Mouse (Mus musculus): ENCODE results near the gene Pde11a. TPM values are rescaled to one million over a fixed set of nuclear protein-coding genes. Genes with fewer than 3 reads are reported as not detected.

The Pde11a gene
- total RNA-seq, 1 experiment from 2014 or later = not detected

DNA sequence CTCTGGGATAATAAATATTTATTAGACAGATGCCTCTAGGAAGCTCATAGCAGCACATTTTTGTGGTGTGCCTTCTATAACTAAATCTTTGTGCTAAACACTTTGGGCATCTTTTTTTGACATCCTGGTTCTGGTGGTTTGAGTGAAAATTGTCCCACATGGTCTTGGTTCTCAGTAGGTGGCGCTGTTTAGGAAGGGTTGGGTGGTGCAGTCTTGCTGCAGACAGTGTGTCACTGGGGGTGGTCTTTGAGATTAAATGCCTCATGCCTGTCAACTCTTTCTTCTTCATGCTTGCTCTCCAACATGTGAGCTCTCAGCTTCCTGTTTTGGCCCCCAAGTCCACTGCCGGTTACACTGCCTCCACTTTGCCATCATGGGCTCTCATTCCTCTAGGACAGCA is 218.7 kb downstream of the Pde11a start:
- ATAC-seq (replicated peaks in 1 of 2; ENCODE audit: insufficient read depth in 1 of 2, low FRiP score in 2 of 2, low TSS enrichment in 1 of 2, low read depth in 1 of 2, poor library complexity in 2 of 2, severe bottlenecking in 2 of 2) = no peak

DNA sequence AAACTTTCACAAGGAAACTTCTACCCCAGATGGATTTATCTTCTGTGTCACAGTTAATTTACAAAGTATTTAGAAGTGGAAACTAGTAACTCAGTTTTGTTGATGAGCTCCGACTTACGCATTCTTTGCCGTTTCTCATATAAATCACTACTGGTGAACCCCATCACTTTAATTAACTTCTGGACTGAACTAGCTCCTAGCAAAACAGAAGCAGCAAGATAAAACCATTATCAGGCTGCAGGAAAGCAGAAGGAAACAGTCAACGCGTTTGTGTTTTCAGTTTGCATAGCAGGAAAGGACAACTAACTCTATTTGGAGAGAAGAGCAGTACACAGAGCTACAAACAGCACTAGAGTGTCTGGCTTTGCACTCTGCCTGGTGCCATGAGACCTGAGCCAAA is 220.1 kb downstream of the Pde11a start:
- no peak for ATAC-seq (replicated peaks in 1 of 2; ENCODE audit: insufficient read depth in 1 of 2, low FRiP score in 2 of 2, low TSS enrichment in 1 of 2, low read depth in 1 of 2, poor library complexity in 2 of 2, severe bottlenecking in 2 of 2)

DNA sequence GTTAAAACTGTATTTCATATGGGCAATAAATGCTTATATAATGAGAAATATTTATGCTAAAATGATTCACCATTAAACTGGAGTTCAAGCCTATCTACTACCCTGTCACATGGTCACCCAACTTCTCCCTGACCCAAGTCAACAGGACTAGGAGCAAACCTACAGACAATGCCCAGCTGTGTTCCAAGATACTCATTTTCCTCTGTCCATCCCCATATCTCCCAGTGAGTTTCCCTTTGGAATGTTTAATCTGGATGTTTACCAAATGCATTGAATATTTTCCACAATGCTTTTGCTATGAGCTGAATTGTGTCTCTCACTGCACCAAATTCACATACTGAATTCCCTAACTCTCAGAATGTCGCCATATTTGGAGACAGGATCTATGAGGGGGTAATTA is 221.4 kb downstream of the Pde11a start:
- no peak for ATAC-seq (replicated peaks in 1 of 2; ENCODE audit: insufficient read depth in 1 of 2, low FRiP score in 2 of 2, low TSS enrichment in 1 of 2, low read depth in 1 of 2, poor library complexity in 2 of 2, severe bottlenecking in 2 of 2)

DNA sequence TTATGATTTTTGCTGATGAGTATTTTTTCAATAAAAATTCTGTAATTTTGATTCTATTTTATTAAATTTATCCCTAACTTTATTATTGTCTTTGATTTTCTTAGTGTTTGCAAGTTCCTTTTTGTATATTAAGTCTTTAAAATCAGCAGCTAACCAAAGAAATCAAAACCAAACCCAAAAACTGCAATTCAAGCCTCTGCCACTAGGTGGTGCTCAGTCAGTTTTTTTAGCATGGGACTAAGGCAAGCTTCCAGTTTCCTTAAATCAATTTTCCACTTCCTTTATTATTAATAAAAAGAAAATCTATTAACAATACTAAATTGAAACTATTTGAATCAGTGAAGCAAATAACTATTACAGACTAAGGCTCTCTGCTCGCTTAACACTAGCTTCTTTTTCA is 222.9 kb downstream of the Pde11a start:
- no peak; a peak in 1 of 4 replicates for ATAC-seq (replicated peaks in 1 of 2; ENCODE audit: insufficient read depth in 1 of 2, low FRiP score in 2 of 2, low TSS enrichment in 1 of 2, low read depth in 1 of 2, poor library complexity in 2 of 2, severe bottlenecking in 2 of 2)

DNA sequence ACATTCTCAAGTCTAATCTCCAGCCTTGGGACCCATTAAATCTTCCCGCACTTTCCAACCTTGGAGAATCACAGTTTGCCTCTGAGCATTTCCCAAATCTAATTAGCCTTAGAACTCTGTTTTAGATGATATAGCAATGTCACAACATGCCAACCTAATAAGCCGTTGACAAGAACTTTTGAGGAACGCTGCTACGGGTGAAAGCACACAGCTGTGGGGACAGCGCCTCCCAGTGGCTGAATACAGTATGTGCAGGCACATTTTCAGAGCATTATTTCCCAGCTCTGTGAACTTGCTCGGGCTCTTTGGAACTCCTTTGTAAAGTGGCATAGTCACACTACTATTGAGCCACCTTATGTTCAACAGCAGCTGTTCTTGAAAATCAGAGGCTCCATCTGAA is 223.8 kb downstream of the Pde11a start:
- ATAC-seq (replicated peaks in 1 of 2; ENCODE audit: insufficient read depth in 1 of 2, low FRiP score in 2 of 2, low TSS enrichment in 1 of 2, low read depth in 1 of 2, poor library complexity in 2 of 2, severe bottlenecking in 2 of 2) = peak; percentile 73 to 75

DNA sequence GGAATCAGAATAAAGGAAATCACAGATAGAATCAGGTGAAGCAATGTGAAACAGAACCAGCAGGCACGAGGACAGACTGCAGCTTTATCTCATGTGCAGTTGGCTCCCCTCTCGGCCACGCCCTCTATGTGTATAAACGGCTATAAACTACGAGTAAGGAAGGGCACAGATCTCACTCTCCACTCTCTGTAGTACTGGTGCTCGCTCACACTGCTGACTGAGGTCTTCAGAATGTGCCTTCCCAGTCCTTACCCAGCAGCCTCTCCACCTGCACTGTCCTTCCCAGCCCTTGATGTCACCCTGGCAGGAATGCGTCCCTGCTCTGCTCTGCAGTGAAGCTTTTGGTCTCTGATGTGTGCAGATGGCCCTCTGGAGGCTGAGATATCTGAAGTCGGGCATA is 228.9 kb downstream of the Pde11a start:
- ATAC-seq (replicated peaks in 1 of 2; ENCODE audit: insufficient read depth in 1 of 2, low FRiP score in 2 of 2, low TSS enrichment in 1 of 2, low read depth in 1 of 2, poor library complexity in 2 of 2, severe bottlenecking in 2 of 2) = no peak

DNA sequence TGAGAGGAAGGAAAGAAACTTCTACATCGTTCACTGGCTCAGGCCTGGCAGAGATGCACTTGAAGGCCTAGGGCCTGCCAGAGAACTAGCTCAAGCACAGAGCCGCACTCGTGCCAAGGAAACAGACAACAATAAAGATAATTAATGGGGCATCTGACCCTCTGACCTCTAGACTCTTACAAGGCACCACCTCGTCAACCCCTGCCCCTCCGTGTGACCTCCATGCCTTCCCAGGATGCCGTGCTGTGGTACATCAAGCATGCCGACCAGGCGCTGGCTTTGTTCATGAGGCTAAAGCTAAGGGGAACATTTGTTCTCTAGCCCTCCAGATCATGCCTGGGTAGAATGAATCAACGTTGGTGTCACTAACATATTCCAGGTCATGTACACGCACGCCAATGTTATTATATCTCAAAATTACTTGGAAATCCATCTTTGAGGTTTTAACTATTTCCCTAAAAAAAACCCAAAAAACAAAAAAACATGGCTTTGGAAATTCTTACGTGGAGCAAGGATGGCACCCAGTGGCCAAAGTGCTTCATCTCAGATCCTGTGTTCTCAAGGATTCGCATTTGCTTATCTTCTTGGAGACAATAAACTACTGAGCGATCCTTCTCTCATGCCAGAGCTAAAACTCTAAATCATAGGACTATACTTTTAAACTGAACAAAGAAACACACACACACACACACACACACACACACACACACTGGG is 236.5 kb downstream of the Pde11a start:
- no peak for ATAC-seq (replicated peaks in 1 of 2; ENCODE audit: insufficient read depth in 1 of 2, low FRiP score in 2 of 2, low TSS enrichment in 1 of 2, low read depth in 1 of 2, poor library complexity in 2 of 2, severe bottlenecking in 2 of 2)

DNA sequence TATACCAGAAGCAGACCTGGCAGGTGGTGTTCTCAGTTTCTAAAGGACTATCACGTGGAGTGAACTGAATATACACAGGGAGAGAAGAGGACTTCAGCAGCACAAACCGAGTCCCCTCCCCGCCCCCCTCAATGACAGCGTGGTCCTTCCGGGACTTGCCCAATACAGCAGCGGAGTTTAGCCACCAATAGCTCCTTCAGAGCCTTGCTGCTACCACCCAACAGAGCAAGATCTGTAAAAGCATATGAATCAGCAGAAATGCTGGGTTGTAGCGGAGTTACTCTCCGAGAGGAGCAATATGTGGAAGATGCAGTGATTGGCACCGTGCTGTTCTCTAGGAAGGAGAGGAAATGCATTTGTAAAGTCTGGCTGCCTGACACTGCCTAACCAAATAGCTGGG is 238.0 kb downstream of the Pde11a start:
- 0 out of 4 replicates have a peak, but pooled peaks of 1 of the 2 experiments have one; percentile 17 for ATAC-seq (replicated peaks in 1 of 2; ENCODE audit: insufficient read depth in 1 of 2, low FRiP score in 2 of 2, low TSS enrichment in 1 of 2, low read depth in 1 of 2, poor library complexity in 2 of 2, severe bottlenecking in 2 of 2)

DNA sequence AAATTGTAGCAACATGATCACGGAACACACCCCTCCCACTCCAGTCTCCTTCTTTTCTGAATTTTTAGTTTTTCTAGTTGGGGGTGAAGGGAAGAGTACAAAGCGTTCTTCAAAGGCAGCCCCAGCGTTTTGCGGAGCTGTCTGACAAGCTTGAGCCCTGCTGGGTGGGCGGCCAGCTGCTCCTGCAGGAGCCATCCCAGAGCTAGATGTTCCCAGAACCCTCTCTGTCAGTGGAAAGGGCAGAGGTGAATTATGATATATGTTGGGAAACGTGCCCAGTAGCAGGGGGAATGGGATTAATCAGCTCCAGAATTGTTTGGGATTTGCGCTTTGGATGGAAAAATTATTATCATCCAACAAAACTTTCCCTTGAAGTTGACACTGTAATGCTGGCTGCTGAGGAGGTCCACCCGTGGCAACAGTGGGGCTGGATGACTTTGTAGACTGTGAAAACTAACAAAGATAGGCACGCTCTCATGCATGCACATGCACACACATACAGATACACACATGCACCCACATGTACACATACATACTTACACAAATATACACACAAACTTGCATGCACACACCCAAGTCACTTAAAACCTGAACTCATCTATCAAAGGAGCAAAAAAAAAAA is 238.7 kb downstream of the Pde11a start:
- no peak for ATAC-seq (replicated peaks in 1 of 2; ENCODE audit: insufficient read depth in 1 of 2, low FRiP score in 2 of 2, low TSS enrichment in 1 of 2, low read depth in 1 of 2, poor library complexity in 2 of 2, severe bottlenecking in 2 of 2)

DNA sequence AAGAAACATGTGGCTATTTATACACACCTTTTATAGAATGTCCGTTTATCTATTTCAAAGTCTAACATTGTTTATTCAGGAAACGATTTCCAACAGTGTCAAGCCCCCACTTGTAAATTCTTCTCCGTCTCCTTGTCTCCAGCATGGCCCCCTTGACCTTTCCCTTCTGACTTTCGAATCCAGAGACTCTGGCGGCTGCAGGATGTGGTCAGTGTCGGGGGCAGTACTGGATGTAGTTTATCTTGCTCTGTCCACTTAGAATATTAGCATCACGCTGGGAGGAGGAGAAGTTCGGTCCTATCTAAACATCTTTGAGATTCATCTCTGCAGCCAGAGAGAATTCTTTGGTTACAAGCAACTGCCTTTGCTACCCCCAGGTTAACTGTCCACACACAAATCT is 240.2 kb downstream of the Pde11a start:
- no peak for ATAC-seq (replicated peaks in 1 of 2; ENCODE audit: insufficient read depth in 1 of 2, low FRiP score in 2 of 2, low TSS enrichment in 1 of 2, low read depth in 1 of 2, poor library complexity in 2 of 2, severe bottlenecking in 2 of 2)

DNA sequence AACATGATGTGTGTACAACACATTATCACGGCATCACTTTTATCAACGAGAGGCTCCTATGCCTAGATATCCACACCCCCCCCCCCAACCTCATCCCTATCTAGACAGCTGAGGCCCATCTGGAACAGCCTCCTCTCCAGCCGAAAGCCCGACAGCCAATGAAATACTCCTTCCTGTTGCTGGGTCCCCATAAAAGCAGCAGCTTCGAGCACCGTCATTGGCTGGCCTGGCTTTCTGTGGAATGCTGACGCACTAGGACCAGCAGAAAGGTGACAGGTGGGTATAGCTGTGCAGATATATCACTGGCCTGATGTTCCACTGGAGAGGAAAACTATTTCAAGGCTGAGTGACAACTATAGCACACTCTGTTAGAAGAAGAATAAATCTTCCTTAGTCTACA is 240.7 kb downstream of the Pde11a start:
- ATAC-seq (replicated peaks in 1 of 2; ENCODE audit: insufficient read depth in 1 of 2, low FRiP score in 2 of 2, low TSS enrichment in 1 of 2, low read depth in 1 of 2, poor library complexity in 2 of 2, severe bottlenecking in 2 of 2) = no peak

DNA sequence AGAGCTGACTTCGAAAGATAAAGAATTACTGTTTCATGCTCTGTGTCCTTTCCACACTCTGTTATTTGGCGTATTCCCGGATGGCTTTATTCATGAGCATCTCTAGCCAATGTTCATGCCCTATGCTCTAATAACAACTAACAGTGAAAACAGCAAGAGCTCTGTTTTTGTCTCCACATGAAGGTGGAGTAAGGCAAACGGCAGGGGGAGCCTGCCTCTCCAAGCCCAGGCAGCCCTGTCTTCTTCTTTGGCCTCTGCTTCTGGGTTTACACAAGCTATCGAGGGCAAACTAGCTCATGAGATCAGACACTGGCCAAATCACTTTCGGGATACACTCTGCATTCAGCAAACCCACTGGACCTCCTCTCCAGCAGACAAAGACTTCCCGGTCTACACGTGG is 241.3 kb downstream of the Pde11a start:
- no peak for ATAC-seq (replicated peaks in 1 of 2; ENCODE audit: insufficient read depth in 1 of 2, low FRiP score in 2 of 2, low TSS enrichment in 1 of 2, low read depth in 1 of 2, poor library complexity in 2 of 2, severe bottlenecking in 2 of 2)

DNA sequence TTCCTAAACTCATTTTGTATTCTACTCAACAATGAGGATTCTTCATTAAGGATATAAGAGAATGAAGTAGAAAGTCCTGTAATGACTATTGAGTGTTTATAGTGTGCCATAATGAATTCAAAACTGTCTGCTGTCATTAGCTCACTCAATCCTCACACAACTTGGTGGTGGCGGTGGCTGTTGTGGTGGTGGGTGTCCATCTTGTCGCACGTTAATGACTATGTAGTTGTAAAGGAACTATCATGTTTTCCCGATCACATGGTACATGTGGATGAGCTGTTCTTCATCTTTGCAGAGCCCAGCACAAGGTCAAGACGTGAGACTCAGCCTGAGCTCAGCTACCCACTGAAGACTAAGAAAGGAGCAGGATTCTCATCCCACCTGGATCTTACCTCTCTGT is 242.7 kb downstream of the Pde11a start:
- ATAC-seq (replicated peaks in 1 of 2; ENCODE audit: insufficient read depth in 1 of 2, low FRiP score in 2 of 2, low TSS enrichment in 1 of 2, low read depth in 1 of 2, poor library complexity in 2 of 2, severe bottlenecking in 2 of 2) = no peak

DNA sequence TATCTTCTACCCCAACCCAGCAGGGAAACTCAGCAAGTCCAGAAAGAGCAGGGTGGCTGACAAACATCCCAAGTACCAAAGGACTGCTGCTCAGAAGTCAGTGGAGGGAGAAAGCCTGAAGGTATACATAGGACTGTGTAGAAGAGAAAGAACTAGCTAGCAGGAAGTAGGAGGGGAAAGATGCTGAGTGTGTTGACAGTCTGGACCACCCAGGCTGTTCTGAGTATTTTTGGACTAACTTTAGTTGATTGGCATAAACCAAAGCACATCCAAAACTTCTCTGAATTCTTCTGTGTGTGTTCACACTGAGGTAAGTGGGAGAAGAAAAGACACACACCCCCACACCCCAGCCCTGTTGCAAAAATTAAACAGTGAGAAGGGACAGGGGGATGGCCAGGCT is 248.1 kb downstream of the Pde11a start:
- ATAC-seq (replicated peaks in 1 of 2; ENCODE audit: insufficient read depth in 1 of 2, low FRiP score in 2 of 2, low TSS enrichment in 1 of 2, low read depth in 1 of 2, poor library complexity in 2 of 2, severe bottlenecking in 2 of 2) = no peak

DNA sequence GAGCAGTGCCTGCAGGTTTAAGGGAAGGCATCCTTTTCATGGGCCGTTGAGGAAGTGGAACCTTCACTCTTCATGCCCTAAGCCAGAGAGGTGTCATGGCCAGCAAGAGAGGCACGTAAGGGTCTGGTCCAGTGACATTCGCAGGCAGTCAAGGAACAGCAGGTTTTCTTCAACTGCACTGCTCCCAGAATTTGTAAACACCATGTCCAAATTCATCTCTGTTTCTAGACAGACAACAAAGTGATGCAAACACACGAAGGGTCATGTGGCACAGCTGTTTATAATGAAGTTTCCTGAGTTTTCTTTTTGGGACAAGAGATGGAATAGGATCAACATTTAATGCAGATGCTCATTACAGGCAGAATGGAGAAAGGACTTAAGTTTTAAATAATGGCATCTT is 249.7 kb downstream of the Pde11a start:
- no peak for ATAC-seq (replicated peaks in 1 of 2; ENCODE audit: insufficient read depth in 1 of 2, low FRiP score in 2 of 2, low TSS enrichment in 1 of 2, low read depth in 1 of 2, poor library complexity in 2 of 2, severe bottlenecking in 2 of 2)

DNA sequence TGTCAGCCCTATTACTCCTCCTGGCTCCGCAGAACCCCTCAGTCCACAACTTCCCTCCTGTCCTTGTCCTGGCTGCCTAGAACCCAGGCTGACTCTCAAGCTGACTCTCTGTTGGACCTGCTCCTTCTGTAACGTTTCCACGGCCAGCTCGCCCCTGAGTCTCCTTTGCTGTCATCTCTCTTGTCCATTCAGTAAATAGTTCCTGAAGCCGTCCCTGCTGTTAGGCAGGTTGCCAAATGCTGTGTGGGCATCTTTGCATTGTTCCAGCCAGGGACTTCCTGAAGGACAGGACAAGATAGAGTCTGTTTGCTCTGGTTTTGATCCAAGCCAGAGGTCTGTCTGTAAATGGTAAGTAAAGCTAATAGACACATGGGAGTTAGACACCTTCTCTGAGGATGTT is 250.2 kb downstream of the Pde11a start:
- no peak for ATAC-seq (replicated peaks in 1 of 2; ENCODE audit: insufficient read depth in 1 of 2, low FRiP score in 2 of 2, low TSS enrichment in 1 of 2, low read depth in 1 of 2, poor library complexity in 2 of 2, severe bottlenecking in 2 of 2)

DNA sequence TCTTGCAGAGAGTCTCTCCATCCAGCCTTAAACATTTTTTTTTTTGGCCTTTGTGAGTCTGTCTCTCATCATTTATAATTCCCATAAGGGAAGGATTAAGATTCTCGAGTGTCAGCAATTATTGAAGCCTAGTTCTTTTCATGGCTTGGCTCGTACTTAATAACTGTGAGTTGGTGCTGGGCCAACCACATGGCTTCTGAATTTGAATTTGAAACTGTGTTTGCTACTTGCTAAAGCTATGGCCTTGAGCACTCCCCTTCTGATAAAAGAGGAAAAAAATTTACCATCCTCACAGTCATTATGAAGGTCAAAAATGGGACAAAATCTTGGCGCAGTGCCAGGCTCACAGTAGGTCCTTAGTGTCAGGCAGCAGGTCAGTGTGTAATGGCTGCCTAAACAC is 251.4 kb downstream of the Pde11a start:
- no peak for ATAC-seq (replicated peaks in 1 of 2; ENCODE audit: insufficient read depth in 1 of 2, low FRiP score in 2 of 2, low TSS enrichment in 1 of 2, low read depth in 1 of 2, poor library complexity in 2 of 2, severe bottlenecking in 2 of 2)

DNA sequence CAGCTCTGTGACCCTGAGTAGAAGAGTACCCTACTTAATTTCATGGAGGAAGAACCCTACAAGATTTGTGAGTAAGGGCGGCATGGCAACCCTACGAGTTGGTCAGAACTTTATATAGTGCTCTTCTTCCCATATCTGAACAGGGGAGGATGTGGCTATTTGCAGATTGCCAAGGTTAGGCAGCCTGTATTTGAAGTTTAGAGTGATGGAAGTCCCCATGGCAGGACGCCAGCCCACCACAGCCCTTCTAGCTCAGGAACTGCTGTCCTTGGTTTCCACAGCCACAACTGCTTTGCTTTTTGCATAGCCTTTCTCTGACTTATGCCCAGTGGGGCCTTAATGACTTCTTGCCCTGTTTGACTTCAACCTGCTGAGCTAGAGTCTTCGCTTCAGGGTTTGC is 253.6 kb downstream of the Pde11a start:
- ATAC-seq (replicated peaks in 1 of 2; ENCODE audit: insufficient read depth in 1 of 2, low FRiP score in 2 of 2, low TSS enrichment in 1 of 2, low read depth in 1 of 2, poor library complexity in 2 of 2, severe bottlenecking in 2 of 2) = peak; percentile 91 to 94

DNA sequence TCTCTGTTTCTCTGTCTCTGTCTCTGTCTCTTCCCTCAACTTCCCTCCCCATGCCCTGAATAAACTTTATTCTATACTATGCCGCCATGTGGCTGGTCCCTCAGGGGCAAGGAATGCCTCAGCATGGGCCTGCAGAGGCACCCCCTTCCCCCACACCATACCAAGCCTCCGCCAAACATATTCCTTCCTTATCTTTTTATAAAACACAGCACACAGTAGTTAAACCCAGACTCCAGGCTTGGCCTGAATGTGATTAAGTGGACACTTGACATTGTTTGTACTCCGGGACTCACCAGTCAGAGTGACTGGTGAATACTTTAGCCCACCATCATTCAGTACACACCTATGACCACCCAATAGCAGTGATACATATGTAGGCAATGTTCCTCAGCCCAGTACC is 254.7 kb downstream of the Pde11a start:
- no peak for ATAC-seq (replicated peaks in 1 of 2; ENCODE audit: insufficient read depth in 1 of 2, low FRiP score in 2 of 2, low TSS enrichment in 1 of 2, low read depth in 1 of 2, poor library complexity in 2 of 2, severe bottlenecking in 2 of 2)
